27 mouse cellular contexts compared by ENCODE assay signal in the genomic region with DNA sequence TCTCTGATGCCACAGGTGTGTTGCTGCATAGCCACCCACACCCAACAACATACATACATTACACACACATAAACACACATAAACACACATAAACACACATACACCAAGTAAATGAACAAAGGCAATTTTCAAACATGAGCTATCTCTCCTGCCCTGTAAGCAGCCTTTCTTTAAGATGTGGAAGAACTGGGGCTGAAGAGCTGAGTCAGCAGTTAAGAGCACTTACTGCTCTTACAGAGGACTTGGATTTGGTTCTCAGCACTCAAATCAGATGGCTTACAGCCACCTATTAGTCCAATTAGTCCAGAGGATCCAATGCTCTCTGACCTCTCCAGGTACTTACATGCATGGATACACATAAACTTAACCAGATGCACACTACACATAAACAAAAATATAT. TPM values are rescaled to one million over a fixed set of nuclear protein-coding genes. Genes with fewer than 3 reads are reported as not detected.
"Had no signal": no experiment of that assay in that cellular context is flagged by ENCODE, and none has a peak within 500 bp of the region (broad histone marks: within the 10 kb centered on the region; RNA-seq: fewer than 3 reads in every experiment).

No protein-coding gene starts in this region.

- H3K27me3 ChIP-seq: embryonic facial prominence, embryonic 12.5 days; embryonic facial prominence, embryonic 13.5 days; embryonic facial prominence, embryonic 15.5 days; forebrain, embryonic 12.5 days; forebrain, embryonic 13.5 days; forebrain, embryonic 15.5 days had no signal

- ATAC-seq: forebrain, embryonic 13.5 days; forebrain, embryonic 14.5 days; forebrain, embryonic 15.5 days; forebrain, embryonic 16.5 days; forebrain, postnatal 0 days had no signal

- H3K27ac ChIP-seq: embryonic facial prominence, embryonic 10.5 days; embryonic facial prominence, embryonic 12.5 days; embryonic facial prominence, embryonic 13.5 days; embryonic facial prominence, embryonic 15.5 days; forebrain, embryonic 10.5 days; forebrain, embryonic 12.5 days; forebrain, embryonic 13.5 days; forebrain, embryonic 15.5 days; gastrocnemius, adult 2 months; heart, adult 2 months; heart, embryonic 10.5 days had no signal

- H3K4me1 ChIP-seq: embryonic facial prominence, embryonic 10.5 days; embryonic facial prominence, embryonic 12.5 days; embryonic facial prominence, embryonic 13.5 days; embryonic facial prominence, embryonic 15.5 days; forebrain, embryonic 10.5 days; forebrain, embryonic 12.5 days; forebrain, embryonic 13.5 days; forebrain, embryonic 15.5 days; heart, embryonic 10.5 days had no signal

- H3K9ac ChIP-seq: embryonic facial prominence, embryonic 12.5 days; embryonic facial prominence, embryonic 13.5 days; embryonic facial prominence, embryonic 15.5 days; forebrain, embryonic 12.5 days; forebrain, embryonic 13.5 days; forebrain, embryonic 15.5 days; forebrain, postnatal 0 days had no signal

- H3K9me3 ChIP-seq: embryonic facial prominence, embryonic 10.5 days; embryonic facial prominence, embryonic 12.5 days; embryonic facial prominence, embryonic 13.5 days; embryonic facial prominence, embryonic 15.5 days; forebrain, embryonic 10.5 days; forebrain, embryonic 12.5 days; forebrain, embryonic 13.5 days; forebrain, embryonic 15.5 days; heart, embryonic 10.5 days had no signal

- H3K4me2 ChIP-seq: embryonic facial prominence, embryonic 12.5 days; embryonic facial prominence, embryonic 13.5 days; embryonic facial prominence, embryonic 15.5 days; forebrain, embryonic 12.5 days; forebrain, embryonic 13.5 days; forebrain, embryonic 15.5 days had no signal

- DNase-seq: cerebellum, adult 9-10 months; cerebellum, adult 9-11 months; cerebellum, postnatal 10 days; cerebellum, postnatal 14 days; cerebellum, postnatal 25 days; cerebellum, postnatal 36 days; embryo, embryonic 11 days; forebrain, postnatal 0 days; gastrocnemius, adult 2 months; gastrocnemius, postnatal 10 days; gastrocnemius, postnatal 14 days; gastrocnemius, postnatal 25 days; gastrocnemius, postnatal 36 days; heart, adult 18-20 months; heart, adult 2 months had no signal

- H3K4me3 ChIP-seq: embryonic facial prominence, embryonic 10.5 days; embryonic facial prominence, embryonic 12.5 days; embryonic facial prominence, embryonic 13.5 days; embryonic facial prominence, embryonic 15.5 days; erythroblast, embryonic 14.5 days; forebrain, embryonic 10.5 days; forebrain, embryonic 12.5 days; forebrain, embryonic 13.5 days; forebrain, embryonic 15.5 days; gastrocnemius, adult 2 months; heart, adult 2 months; heart, embryonic 10.5 days had no signal

RNA-seq across cellular contexts. Expression of a gene that starts 30.0 kb away (rescaled TPM):
- polyA plus RNA-seq: erythroblast, embryonic 14.5 days had no signal
